32 mouse cellular contexts compared by ENCODE assay signal in genomic region chr17:22363895-22364294, GRCm38 (mm10).
"Had no signal": no experiment of that assay in that cellular context is flagged by ENCODE, and none has a peak within 500 bp of the region (broad histone marks: within the 10 kb centered on the region; RNA-seq: fewer than 3 reads in every experiment).

No protein-coding gene starts in this region.

- H3K9me3 ChIP-seq: intestine, embryonic 15.5 days had no signal

- H3K4me3 ChIP-seq: heart, embryonic 15.5 days; hindbrain, embryonic 10.5 days; hindbrain, embryonic 12.5 days; hindbrain, embryonic 13.5 days; hindbrain, embryonic 15.5 days; intestine, embryonic 15.5 days; kidney, embryonic 15.5 days; layer of hippocampus, adult 2 months; left cerebral cortex, adult 2 months had no signal

- DNase-seq: heart, postnatal 10 days; heart, postnatal 14 days; heart, postnatal 36 days; heart, postnatal 4 days; kidney, adult 11 months; kidney, adult 18-20 months; kidney, adult 2 months; kidney, adult 8-10 months; kidney, adult 9 months; kidney, postnatal 10 days; kidney, postnatal 14 days; kidney, postnatal 25 days; kidney, postnatal 36 days; kidney, postnatal 4 days; layer of hippocampus, adult 9-11 months; layer of hippocampus, postnatal 36 days had no signal

- H3K27me3 ChIP-seq: heart, embryonic 15.5 days; hindbrain, embryonic 12.5 days; hindbrain, embryonic 13.5 days; hindbrain, embryonic 15.5 days; intestine, embryonic 15.5 days; kidney, embryonic 15.5 days had no signal

- ATAC-seq: hindbrain, embryonic 16.5 days; hindbrain, postnatal 0 days; inflammation-experienced regulatory T-cells, adult 6 months; intestine, embryonic 15.5 days; intestine, embryonic 16.5 days; intestine, postnatal 0 days had no signal

- H3K4me2 ChIP-seq: heart, embryonic 15.5 days; hindbrain, embryonic 12.5 days; hindbrain, embryonic 13.5 days; hindbrain, embryonic 14.5 days; hindbrain, embryonic 15.5 days; intestine, embryonic 15.5 days; kidney, embryonic 15.5 days had no signal

- H3K27ac ChIP-seq: heart, embryonic 15.5 days; hindbrain, embryonic 10.5 days; hindbrain, embryonic 12.5 days; hindbrain, embryonic 13.5 days; hindbrain, embryonic 14.5 days; hindbrain, embryonic 15.5 days; hindbrain, postnatal 0 days; intestine, embryonic 15.5 days; kidney, embryonic 15.5 days; kidney, postnatal 0 days; layer of hippocampus, adult 2 months; left cerebral cortex, adult 2 months had no signal

- H3K9ac ChIP-seq: heart, embryonic 15.5 days; hindbrain, embryonic 12.5 days; hindbrain, embryonic 13.5 days; hindbrain, embryonic 14.5 days; hindbrain, embryonic 15.5 days; intestine, embryonic 15.5 days; kidney, embryonic 15.5 days had no signal
